Mouse (Mus musculus) spleen, postnatal 14 days (tissue): Measurements from ENCODE around the gene Nphp1.

Source experiments
- DNase-seq, 2 experiments: peaks; one replicate each; pipeline ENCODE4 v3.0.0; 2021 to 2022; ENCODE audit warnings: low spot score in 2 of 2

Nphp1 gene

DNA sequence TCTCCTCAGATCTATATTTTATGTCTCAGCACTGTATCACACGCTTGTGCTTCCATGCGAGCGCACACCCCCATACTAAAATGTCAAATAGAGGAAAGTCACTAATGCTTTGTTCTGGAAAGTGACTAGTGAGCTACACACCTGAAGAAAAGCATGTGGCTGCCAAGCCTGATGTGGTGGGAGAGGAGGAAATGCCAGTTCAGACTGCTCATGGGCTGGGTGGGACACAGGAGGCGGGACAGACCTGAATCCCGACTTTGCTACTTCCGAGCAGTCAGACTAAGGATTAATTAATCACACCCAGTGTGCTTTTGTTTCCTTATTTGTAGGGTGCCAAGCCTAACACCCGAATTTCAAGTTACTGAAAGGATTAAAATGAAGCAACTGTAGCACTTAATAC lies 40.4 kb downstream of the Nphp1 start:
- no peak for DNase-seq

DNA sequence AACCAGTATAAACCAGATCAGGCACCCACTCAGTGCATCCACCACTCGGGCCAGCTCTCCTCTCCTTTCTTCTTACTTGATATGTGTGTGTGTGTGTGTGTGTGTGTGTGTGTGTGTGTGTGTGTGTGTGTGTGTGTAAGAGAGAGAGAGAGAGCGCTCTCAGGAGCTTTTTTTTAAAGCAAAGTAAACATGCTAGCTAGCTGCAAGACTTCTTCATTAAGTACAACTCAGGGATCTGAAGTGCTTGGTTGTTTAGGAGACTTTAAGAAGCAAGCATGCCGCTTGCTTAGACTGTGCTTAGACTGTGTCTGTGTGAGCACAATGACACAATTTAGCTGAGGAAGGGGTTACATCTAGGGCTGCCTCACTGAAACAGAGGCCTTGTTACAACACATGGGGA lies 46.1 kb downstream of the Nphp1 start:
- no peak for DNase-seq

DNA sequence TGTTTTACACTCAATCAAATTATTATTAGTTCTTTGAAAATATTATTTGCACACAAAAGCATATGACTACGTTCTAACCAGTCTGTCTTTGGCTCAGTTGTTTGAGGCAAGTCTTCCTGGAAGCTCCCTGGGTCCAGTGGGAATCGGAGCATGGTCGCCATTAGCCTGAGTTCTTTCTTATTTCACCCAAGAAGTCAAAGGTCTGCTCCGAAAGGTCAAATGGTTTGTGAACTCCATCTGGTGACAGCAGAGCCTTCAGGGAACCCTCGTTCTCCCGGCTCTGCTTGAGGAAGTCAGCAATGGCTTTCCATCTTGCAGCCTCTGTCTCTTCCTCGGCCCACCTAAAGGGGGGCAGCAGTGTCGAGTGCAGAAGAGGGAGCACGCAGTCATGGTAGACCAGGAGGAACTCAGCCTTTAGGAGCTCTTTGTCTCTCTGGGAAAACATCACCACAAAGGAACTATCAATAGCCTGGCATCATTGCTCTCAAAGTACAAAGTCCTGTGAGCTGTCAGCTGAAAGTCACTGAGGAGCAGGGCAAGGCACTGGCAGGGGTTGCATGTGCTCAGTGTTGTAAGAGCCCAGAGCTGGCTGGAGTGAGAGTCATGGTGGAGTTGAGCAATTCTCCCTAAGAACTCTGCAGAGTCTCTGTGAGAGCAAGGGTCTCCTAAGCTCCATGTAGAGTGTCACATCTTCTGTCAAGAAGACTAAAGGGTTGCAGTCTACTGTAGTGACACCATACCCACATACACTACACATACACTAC lies 47.8 kb downstream of the Nphp1 start:
- DNase-seq, result no peak

DNA sequence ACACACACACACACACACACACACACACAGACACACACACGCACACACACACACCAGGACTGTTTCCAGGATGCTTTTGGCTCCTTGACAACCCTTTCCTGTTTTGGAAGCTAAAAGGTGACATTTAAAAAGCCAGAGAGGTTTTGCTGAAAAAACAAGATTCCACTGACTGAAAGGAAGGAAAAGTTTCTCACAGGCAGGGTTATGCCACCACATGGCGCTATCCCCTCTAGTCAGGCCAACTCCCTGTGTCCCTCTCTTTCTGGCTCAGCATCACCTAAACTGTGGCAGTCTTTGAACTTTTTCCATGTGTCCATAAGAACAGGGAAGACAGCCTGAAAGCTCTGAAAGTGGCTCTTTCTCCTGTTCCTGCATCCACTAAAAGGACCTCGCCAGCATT lies 50.8 kb downstream of the Nphp1 start:
- DNase-seq, result no peak

DNA sequence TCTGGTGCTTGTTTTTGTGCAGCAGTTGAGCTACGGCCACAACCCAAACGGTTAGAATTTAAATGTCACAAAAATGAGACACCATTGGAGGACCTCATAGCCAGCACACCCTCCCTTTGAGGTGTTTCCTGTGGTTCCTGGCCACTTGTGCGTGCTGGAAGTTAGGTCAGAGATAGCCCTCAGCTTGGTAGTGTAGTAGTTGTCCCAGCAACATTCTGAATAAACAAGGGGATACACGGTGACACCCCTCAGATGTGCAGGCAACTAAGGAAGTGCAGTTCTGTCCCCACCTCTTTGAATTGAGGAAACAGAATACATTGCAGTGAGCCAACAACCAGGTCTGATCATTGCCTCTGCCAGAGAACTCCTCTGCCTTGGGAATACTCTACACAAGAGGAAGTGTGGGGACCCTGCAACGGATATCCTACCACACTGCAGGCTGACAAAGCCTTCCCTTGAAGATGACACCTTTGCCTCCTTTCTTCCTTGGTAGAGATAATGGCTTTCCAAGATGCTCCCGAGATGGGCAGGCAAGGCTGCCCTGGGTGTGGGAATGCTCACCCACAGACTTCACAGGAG lies 52.0 kb downstream of the Nphp1 start:
- DNase-seq, result no peak

DNA sequence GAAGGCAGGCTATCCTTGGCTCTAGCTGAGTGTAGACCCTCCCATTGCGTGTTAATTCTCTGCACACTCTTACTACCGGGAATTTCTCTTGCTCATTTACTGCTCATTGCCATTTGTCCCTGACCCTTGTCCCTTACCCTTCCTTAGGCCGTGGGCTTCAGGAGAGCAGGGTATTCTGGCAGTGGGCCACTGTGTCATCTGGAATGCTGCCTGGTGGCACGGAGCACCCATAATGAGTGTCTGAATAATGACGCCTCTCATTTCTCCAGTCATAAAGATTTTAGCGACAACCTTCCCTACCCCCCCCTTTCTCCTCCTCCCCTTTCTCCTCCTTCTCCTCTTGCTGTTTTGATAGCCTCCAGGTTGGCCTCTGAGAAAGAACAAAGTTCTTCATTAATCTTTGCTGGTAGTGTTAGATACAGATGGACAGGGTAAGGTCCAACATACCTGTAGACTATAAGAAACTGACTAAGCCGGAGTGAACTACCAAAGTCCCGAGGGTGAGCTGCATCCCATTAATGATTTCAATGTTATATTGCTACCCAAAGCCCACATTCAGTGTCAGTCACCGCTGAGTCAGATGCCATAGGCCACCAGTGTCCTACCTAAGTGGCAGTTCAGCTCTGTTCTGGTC lies 53.1 kb downstream of the Nphp1 start:
- DNase-seq, result no peak

DNA sequence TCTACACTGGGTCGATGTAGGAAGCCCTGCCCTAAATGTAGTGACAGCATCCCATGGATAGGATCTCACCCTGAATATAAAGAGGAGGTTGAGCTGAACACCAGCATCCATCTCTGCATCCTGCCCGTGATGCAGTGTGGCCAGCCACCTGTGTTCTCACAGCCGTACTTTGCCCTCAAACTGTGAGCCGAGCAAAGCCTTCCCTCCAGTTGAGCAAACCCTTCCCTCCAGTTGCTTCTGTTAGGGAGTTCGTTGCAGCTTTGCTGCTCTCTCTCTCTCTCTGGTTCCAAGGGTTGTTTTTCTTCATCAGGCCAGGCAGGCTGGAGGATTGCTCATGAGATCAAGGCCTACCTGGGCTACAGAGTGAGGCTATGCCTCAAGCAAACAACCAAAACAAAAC lies 53.8 kb downstream of the Nphp1 start:
- DNase-seq, result no peak

DNA sequence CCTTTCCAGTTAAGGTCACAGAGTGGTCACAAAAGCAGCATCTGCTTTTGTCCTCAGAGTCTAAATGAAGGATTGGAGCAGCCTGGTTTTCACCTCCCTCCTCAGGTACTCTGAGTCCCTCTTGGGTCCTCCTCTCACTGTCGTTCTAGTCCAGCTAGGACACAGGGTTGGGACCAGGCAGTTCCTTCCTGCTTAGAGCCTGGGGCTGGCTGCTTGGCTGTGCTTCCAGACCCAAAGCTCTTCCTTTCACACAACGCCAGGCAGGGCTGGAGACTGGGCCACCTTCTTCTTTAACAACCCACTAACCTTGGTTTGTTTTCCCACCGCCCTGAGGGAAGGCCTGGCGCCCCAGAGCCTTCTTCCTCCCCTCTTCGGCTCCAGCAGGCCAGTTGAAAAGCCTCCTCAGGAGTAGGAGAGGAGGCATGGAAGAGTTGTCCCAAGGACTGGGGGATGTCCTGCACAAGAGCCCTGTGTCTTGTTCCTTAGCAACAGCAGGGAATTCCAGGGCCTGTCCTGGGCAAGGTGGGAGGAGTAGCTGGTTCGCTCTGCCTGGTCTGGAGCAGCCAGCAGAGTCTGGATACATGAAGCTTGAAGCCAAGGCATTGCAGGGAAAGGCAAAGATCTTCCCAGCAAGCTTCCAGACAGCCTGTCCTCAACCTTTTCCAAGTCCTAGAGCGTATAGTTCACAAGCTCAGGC lies 58.2 kb downstream of the Nphp1 start:
- no peak for DNase-seq

DNA sequence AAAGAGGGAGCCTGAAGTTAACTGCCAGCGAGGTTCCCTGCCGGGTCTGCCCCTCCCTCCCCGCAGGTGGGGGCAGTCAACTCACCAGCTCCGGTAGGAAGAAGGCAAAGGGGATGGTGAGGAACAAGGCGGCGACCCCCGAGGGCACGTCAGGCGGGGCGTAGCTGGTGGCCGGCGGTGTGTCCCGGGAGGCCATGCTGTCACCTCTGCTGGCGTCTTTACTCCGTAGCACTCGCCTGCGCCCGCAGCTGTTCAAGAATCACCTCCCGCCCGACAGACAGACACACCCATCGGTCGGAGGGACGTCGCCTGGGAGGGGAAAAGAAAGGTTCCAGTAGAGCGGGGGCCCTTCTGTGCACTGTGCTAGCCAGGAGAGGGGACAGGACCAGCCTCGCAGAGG lies 59.0 kb downstream of the Nphp1 start, which contains the start of gene Mall:
Gene Mall, minus strand, starts transcription at position 262 of the 400 bp plus-strand sequence.
- DNase-seq, result no peak

DNA sequence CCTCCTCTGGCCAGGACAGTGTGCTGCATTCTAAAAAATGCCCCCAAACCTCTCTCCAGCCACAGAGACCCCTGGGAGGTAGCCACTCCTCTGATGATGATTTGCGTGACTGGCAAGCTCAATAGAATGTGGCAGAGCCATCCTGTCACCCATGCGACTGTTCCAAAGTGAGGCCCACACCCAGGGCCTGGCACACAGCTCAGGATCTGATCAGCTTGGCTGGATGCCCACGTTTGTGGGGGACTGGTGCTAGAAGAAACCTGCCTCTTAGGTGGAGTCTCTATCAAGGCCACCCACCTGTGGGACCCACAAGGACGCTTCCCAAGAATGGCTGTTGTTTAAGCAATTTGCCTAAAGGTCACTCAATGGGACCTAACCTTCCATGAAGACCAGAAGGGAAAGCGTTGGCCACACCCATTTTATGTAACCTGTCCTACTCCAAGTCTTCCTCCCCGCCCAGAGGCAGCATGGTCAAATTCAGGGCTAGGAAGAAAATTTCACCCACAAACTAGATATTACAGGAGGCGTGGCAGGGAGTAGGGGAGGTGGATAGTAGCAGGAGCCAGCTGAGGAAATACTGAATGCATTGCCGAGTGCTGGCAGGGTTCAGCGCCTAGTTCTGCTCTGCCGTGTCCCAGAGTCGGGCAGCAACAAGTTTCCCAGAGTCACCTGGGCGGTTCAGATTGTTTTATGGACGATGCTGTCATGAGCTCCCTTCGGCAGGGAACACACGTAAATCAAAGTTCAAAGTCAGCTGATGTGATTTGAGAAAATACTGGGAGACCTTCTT lies 59.8 kb downstream of the Nphp1 start:
- no peak for DNase-seq

DNA sequence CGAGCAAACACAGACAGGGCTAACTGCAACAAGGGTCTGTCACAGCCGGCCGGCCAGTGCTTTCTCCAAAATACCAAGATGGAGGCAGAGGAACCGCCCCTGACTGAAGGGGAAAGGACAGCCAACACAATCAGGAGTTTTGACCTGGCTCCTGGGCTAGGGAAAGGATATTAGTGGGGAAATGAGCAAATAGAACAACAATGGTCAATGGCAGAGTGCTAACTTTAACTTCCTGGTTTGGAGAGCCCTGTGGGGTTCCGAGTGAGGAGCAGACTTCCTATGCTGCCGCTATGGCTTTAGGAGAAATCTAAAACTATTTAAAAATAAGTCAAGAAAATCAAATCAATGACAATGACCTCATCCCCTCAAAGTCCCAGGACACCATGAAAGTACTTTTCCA lies 60.6 kb downstream of the Nphp1 start:
- DNase-seq, result no peak

DNA sequence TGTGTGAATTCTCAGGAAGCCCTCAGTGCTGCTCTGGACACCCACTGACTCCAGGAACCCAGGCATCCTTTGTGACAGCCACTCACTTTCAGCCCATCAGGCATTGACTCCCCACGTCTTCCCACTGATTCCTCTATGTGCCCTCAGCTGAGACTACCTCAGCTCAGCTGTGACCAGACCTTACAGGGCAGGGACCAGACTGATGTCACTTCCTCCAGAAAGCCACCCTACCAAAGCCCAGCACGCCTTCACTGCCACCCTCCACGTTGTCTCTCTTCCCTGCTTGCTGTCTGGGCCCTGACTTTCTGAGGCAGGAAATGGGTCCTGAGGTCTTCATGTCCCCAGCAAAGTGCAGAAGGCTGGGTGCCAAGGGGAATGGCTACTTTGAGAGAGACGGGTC lies 65.5 kb downstream of the Nphp1 start:
- no peak for DNase-seq

DNA sequence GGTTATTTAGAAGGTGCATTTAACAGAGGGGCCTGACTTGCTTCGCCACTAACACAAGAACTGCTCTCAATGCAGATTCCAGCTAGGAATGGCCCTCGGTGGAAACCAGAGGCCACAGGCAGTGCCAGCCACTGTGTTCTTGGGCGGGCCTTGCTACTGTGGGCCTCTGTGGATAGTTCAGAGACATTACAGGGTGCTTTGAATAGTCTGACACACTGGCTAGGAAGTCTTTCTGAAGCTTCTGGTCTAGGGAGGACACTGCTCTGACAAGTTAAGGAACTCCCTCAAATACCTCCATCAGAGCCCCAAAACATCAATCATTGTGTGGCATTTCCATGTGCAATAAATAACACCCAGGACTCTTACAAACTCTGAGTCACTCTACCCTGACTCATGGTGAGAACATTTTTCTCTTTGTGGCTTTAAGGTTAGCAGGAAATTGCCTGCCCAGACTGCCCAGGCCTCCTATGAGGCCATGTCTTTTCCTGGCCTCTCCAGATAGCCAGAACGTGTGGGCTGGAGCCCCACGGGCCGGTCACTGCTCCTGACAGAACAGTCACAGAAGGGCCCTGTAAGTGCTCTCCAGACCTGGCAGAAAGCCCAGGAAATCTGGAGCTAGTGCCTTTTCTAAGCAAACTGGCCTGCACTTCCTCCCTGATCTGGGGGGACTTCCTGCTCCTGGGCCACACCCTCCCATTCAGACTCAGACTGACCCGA lies 66.4 kb downstream of the Nphp1 start:
- peak in 1 of 2 experiments; percentile 8 for DNase-seq

DNA sequence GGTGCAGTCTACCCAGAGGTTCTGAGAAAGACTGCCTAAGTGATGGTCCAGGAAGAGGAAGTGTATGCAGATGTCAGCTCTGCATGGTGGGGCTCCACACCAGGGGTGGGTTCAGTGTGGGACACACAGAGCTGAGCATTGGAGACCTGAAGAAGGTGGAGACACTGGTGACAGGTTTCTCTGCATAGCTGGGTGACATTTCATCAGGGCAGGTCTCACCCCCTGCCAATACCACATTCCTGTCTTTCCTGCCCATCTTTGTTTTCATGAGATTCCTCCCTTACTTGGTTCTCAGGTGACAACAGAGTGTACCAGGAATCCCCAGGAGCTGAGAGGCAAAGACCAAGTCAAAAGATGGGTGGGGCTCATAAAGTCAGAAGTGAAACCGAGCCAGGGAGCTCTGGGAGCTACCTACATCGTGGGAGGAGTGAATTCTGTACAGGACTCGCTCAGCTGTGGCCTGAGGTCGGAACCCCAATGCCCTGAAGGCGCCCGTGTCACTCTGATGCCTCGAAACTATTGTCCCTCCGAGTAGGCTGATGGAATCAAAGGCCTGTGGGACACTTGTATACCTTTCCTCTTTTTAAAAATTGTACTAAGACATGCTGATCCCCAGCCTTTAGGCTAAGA lies 69.7 kb downstream of the Nphp1 start:
- peak in 1 of 2 experiments; percentile 27 for DNase-seq

DNA sequence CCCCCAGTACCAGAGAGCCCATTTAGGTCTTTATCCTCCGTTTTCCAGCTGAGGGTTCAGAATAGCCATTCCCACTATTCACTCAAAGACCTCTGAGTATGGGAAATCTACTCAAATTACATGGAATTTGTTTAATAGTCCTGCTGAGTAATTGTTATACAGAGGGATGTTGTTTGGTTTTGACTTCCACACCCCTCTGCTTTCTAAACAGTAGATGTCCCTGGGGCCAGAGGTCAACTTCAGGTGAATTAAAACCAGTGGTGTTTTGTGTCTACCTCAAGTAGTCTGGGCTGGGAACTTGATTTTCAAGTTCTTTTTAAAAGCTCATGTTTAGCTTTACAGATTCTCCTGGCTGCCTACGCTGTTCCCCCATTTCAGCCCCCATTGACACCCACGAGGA lies 74.0 kb downstream of the Nphp1 start:
- DNase-seq, result no peak

DNA sequence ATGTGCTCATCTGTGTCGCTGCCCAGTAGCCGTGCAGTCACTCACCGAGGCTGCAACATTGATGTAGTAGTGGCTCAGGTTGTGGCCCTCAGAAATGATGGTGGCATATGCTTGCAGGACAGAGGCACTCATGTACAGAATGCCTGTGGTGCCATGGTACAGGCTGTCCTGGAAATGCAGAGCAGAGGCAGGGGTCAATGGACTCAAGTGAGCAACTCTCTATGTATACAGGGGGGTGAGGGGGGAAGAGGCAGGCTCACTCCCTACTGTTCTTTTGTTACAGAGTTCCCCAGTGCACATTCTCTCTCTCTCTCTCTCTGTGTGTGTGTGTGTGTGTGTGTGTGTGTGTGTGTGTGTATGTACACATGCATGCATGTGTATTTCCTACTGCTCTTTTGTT lies 79.9 kb downstream of the Nphp1 start:
- DNase-seq, result no peak

DNA sequence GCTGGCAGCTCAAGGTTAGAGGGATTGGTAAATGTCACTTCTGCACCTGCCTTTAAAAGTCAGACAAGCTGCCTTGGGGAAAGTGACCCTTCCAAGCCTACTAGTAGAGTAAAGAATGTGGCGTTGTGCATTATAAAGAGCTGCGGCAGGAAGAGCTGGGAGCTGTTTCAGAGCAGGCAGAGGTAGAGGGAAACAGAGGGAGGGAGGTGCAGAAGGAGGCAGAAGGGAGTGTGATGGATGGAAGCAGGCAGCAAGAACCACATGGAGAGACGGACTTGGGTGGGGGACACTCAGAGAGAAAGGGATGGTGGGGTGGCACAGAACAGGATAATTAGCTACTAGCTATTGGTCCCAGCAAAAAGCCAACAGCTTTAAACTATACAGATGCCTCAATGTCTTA lies 80.6 kb downstream of the Nphp1 start:
- DNase-seq, result no peak

DNA sequence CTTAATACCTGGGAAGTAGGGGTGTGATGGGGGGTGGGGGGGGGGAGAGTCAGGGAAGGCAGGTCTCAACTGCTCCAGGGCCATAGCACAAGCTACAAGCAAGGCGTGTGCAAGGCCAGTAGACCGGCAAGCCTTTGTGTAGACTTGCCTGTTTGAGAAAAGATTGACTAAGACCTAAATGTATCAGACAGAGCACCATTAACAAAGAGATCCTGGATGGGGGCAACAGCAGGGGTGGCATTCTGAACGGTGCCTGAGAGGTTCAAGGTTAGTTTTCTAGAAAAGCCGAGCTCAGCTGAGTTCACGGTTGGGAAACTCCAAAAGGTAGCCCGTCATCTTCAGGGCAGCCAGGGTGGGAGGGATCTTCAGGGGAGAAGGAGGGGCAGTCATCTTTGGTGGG lies 83.4 kb downstream of the Nphp1 start:
- DNase-seq, result no peak
